Mouse (Mus musculus): ENCODE measurements around the gene Lgals8.
A peak's percentile ranks its signal among the peaks of the same experiment; 100 is the strongest.

Lgals8 gene

DNA sequence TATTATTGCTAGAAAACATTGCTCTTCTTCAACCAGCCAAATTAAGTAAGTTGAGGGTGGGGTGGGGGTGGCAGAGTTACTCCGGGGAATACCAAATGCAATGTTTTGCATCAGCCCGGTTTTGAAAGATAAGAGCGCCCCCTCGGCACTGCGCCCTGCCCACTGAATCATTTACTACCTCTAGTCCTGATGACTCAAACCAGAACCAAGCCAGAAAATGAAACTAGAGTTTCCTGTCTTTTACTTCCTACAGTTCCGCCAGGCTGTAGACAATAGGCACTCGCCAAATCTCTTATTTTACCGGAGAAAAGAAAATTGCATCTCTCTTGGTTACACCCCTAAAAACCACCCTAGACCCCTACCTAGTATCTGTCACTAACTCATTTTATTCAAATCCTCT is 4.3 kb downstream of the Lgals8 start:
- peak; percentile 26 for DNase-seq

DNA sequence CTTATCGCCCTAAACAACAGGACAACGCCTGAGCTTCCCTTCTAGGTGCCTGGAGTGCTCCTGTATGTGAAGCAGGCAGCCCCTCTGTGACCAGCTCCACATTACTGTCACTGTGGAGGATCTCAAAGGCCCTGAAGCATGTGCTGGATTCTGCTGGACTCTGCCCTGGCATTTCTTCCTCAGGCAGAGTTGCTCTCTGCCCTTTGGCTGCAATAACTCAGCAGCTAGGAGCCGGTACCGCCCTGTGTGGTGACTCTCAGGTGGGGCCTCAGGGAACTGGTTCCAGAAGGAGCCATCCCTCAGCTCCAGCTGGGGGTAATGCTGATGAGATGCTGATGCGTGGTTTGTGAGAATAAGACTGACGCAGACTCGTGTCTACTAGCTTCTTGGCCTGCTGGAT is 8.0 kb downstream of the Lgals8 start:
- no peak for DNase-seq

DNA sequence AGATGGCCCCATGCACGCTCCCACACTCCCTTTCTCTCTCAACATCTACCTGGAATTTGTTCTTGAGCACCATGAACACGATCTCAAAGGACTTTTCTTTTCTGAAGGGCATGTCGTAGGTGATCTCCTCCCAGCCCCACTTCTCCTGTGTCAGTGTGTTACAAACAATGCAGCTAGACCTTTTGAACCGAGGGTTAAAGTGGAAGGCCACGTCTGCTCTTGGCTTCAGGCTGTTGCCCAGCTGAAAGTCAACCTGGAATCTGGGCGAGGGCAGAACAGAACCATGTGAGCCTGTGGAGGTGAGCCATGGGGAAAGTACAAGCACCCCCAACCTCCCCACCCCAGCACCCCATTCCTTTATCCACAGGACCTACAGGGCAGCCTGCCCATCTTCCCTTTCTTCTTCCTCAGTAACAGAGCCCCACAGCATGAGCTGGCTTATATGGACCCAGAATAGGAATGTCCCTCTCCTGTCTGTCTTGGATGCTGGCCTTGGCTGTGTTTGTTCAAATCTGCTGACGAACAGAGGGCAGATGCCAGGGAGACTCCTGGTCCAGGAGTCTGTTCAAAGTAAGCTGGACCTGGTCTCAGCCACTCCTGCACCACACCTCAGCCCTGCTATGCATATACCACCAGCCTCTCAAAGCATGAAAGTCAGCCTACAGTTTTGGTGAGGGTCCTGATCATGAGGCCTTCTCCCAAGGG is 9.9 kb downstream of the Lgals8 start:
- no peak for DNase-seq

DNA sequence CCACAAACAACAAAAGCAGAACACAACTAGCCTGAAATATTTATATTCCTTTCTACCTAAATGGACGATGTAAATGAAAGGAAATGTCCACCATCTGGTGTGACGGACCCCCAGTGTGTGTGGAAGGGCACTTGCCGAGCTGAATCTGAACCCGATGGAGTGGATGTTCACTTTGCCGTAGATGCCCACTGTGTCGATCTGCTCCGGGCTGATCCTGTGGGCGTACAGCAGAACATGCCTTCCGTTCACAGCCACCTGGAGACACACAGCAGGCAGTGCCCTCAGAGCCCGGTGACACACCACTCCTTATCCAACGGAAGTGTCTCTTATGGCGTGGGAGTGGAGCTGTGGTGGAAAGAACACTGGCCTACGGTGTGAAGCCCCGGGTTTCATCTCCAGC is 11.6 kb downstream of the Lgals8 start:
- DNase-seq = no peak

DNA sequence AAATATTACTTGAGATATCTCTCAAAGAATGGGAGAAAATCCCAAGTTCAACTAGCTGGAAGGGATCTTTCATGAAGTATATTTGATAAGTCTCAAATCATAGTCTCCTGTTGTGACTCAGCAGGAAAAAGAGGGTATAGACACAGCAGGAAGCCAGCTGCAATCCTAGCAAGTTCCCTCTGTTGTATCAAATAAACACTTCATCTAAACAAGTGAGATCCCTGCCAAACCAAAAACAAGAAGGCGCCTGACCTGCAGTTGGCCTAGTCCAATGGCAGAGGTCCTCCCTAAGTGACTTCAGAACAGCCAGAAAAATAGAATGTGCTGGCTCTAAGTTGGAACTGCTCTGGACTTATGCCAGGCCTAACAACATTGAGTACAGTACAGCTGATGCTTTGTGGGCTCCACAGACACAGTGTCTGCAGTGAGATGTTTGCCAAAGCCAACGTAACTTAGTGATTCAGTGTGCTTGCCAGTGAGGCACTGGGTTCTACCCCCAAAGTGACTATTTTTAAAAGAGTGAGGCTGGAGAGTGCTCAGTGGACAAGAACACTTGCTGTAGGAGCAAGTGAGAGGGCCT is 22.6 kb downstream of the Lgals8 start:
- DNase-seq = no peak

DNA sequence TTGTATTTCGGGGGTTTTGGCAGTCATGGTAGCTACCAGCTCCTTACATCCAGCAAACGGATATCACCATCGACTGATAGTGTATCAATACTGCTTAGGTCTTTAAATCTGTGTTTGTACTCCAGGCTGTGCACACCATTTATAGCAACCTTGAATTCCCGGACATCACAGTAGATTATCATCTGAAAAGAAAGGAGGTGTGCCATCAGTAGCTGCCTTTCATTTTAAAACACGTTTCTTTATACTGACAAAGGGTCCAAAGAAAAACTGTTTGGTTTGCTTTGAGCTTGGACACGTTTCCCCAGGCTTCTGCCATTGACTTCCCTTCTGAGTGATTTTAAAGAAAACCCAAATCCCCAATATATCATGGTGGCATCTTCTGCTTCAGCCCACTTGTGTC is 23.9 kb downstream of the Lgals8 start:
- no peak for DNase-seq

DNA sequence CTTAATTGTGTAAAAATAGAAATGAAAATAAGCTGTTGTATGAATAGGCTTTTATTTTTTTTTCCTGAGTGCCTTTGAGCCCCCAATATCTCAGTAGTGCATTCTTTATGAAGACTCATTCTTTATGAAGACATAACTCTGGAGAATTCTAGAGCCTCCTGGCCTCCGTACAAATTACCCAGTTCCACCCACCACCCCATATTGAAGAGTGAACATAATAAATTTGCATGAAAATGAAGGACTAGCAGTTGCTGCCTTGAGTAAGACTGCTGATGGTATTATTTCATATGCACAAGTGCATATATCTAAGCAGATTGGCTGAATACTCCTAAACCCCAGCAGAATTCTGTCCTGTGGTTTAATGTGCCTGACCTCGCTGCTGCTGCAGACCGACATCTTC is 25.2 kb downstream of the Lgals8 start:
- no peak for DNase-seq

DNA sequence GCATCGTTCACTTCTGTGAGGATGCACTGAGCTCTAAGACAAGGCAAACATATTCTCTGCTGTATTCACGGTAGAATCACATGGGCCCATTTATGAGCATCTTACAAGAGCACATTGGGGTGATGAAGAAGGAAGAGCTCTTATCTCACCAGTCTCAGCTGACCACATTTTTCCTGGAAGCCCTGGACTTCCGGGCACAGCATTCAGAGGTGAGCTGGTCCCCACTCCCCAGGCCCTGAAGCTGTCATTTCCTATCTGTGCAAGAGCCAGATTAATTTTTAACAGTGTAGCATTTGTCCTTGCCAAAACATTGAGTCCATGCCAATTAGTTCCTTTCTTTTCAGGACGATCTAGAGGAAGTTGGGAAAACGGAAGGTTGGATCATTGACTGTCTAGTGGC is 30.9 kb downstream of the Lgals8 start:
- no peak for DNase-seq

DNA sequence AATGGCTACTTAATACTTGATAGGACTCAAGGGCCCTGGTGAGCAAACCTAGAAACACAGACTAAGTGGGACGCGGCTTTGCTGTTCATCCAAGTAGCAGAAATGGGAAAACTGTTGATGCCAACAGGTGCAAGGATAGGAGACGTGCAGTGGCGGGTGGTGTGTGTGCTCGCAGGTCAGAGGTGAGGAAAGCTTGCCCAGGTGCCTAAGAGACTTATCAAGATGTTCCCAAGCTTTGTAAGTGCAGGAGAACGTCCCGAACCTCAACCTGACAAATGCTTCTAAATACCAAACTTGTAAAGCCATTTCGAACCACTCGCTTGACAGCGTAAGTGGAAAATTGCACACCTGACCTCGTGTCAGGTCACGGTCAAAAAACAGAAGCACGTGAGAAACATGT is 36.2 kb downstream of the Lgals8 start:
- no peak for DNase-seq

DNA sequence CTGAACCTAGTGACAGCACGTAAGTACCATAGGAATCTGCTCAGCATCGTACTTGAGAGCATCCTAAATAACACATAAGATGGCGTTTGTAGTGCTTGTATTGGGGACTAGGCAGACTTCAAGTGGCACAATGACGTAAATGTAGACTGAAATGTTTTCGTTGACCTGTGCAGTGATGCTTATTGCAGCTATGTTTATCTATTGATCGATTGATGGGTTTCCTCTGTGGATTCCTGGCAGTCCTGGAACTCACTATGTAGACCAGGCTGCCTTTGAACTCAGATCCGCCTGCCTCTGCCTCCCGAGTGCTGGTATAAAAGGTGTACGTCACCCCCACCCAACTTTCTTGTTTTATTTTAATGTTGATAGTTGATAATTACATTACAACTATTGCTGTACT is 44.1 kb downstream of the Lgals8 start:
- DNase-seq = no peak

DNA sequence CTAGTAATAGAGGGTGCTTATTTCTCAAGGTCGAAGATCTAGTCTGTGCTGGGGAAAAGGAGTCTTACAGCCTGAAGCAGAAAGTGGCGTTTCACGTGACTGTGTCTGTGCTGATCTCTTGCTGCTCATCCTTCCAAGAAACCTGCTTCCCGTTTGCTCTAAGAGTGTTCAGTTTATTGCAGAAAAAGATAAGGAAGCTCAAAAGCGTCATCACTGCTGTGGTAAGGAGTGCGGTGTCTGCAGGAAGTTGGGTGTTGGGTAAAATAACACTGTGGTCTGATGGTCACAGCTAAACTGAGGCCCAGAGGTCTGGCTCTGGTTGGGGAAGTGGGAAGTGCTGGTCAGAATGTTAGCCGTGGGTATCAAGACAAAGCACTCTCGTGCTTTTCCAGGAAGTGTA is 52.7 kb downstream of the Lgals8 start:
- DNase-seq = no peak

DNA sequence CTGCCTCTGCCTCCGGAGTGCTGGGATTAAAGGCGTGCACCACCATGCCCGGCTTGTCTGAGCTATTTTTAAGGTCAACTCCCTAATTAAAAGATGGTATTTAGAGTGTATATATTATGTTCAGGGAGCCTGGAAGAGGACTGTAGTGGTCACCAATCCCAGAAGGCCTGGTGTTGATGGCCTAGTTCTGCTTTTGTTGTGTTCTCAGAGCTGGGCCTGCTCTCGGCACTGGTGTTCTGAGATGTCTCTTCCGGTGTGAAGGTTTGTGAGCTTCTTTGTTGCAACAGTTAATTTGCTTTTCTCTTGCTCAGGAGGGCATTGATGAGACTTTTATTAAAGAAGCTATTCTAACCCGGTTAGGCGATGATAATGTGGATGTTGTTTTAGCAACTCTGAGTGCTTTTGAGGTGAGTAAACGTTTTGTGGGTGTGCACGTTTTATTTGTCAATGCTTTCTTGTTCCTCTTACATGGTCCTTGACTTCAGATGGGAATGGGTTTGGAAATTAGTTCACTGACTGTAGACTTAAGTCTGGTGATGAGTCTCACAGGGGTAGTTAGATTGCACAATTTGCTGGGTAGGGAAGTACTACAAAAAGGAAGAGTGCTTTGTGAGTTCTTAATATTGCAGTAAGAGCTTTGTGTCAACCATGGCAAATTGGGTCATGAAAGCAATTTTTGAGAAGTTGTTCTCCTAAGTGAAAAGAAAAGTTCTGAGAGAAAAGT is 56.2 kb downstream of the Lgals8 start:
- DNase-seq = no peak

DNA sequence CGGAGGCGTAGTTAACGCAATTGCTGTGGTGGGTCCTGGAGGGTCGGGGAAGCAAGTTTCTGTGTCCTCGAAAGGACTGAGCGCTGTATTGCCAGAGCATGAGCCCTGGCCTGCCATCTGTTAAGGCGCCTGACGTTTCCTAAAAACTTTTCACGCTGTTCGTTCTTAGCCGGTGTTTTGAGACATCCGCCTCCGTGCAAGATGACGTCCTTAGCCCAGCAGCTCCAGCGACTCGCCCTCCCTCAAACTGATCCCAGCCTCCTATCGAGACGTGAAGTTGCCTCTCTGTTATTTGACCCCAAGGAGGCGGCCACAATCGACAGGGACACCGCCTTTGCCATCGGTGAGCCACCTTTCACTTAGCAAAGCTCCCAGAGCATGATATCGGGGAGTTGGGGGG is 69.2 kb downstream of the Lgals8 start:
- DNase-seq = peak; percentile 21

DNA sequence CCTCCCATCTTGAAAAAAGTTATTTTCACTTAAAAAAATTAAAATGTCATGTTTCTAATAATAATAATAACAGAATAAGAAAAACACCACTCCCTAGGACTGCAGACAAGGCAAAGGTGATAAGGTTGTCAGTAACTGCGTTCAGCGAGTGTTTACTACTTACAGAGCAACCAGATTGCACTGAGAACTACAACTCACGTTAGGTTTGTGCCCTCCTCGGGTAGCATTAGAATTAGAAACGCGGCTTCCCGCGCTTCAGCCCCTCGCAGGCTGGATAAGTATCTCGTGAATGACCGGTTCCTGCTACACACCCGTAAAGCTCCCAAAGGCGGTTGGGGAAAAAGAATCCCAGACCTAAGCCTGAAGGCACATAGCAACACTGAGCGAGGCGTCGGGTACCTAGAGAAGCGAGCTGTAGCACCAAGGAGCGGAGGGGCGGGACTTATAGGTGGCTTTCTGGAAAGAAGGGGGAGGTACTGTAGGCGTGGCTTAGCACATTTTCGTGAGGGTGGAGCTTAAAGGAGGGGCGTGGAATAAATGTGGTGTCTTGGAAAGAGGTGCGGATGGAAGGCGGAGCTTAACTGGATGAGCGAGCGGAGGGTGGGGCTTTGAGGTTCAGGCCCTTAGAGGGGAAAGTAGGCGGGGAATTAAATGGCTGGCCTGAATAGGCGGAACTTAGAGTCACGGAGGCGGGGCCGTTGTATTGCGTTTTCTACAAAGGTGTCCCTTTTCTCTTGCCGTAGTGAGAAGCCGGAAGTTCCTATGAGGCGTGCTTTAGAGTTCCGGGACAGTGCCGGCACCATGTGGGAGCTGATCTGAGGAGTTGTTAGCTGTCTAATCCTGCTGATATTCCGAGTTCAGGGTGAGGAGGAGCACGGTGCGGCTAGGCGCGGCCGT is 69.9 kb downstream of the Lgals8 start, which contains the start of gene Heatr1:
TSS of gene Heatr1 (plus strand) at position 419 of the 897 bp plus-strand sequence.
- DNase-seq = peak; percentile 99

Measured in embryo, embryonic 11 days (tissue).